Mouse (Mus musculus): ENCODE measurements around the gene Prkd2. TPM values are rescaled to one million over a fixed set of nuclear protein-coding genes. Genes with fewer than 3 reads are reported as not detected.

Gene Prkd2
- polyA plus RNA-seq, 1 experiment = 6.5 TPM

DNA sequence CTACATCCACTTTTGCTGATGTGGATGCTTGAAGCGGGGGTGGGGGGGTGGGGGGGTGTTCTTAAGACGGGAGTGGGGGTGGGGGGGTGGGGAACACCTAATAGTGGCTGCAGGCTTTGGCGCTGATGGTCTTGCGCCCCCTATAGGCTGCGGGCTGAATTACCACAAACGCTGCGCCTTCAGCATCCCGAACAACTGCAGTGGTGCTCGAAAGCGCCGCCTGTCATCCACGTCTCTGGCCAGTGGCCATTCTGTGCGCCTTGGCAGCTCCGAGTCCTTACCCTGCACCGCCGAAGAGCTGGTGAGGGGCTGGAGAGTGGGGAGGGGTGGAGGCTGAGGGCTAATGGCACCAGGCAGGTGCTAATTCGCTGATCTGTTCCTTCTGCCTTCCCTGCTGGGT is 5.9 kb downstream of the Prkd2 start:
- Histone ChIP-seq H3K4me3 (replicated peaks; ENCODE audit: insufficient read depth, low read depth, low read length) (peak overlapping the region; percentile 24), H3K27ac (ENCODE audit: insufficient read depth, low read length) (no peak overlapping the region), H3K27me3 (ENCODE audit: control insufficient read depth, insufficient read depth, low read length) (no peaks in the 10 kb centered on the region), H3K4me1 (ENCODE audit: control insufficient read depth, insufficient read depth, low read length) (no peaks in the 10 kb centered on the region; the same call in 1 of the 2 replicates)
- 15% methylated on average over 17 of the region's 17 CpGs for WGBS
- TF ChIP-seq CTCF (IDR thresholded peaks at IDR 0.05; ENCODE audit: borderline replicate concordance, insufficient read depth, low read depth, low read length) = peak; percentile 53
- no peak for TF ChIP-seq POLR2A (IDR thresholded peaks at IDR 0.05; ENCODE audit: borderline replicate concordance, insufficient read depth, low read length)
- peak; percentile 75 to 81 for DNase-seq

DNA sequence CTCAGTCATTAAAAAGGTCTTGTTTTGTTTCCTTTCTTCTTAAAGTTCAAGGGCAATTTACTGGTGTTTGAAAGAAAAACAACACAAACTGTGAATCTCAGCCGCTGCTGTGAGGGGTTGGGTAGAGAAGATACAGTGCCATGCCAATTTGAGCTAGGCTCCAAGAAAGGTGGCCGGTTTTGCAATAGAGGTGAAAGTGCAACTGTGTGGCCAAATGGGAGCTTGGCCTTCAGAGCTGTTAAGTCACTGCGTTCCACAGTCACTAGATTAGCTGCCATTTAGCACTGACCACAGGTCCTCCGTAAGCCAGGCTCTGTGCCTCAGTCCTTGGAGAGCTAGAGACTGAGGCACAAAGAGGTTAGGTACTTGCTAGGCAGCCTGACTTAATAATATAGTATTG is 8.9 kb downstream of the Prkd2 start:
- 93% methylated on average over 4 of the region's 4 CpGs for whole genome bisulfite sequencing
- H3K27ac ChIP-seq (ENCODE audit: insufficient read depth, low read length) = no peak overlapping the region
- H3K27me3 ChIP-seq (ENCODE audit: control insufficient read depth, insufficient read depth, low read length) = no peaks in the 10 kb centered on the region
- no peaks in the 10 kb centered on the region; the same call in 1 of the 2 replicates for H3K4me1 ChIP-seq (ENCODE audit: control insufficient read depth, insufficient read depth, low read length)
- no peak for DNase-seq
- TF ChIP-seq POLR2A (IDR thresholded peaks at IDR 0.05; ENCODE audit: borderline replicate concordance, insufficient read depth, low read length) (no peak), CTCF (IDR thresholded peaks at IDR 0.05; ENCODE audit: borderline replicate concordance, insufficient read depth, low read depth, low read length) (no peak)
- no peak overlapping the region for H3K4me3 ChIP-seq (replicated peaks; ENCODE audit: insufficient read depth, low read depth, low read length)

- 68% methylated on average over 14 of the region's 14 CpGs for WGBS
- TF ChIP-seq CTCF (IDR thresholded peaks at IDR 0.05; ENCODE audit: borderline replicate concordance, insufficient read depth, low read depth, low read length) (no peak), POLR2A (IDR thresholded peaks at IDR 0.05; ENCODE audit: borderline replicate concordance, insufficient read depth, low read length) (no peak)
- H3K27me3 ChIP-seq (ENCODE audit: control insufficient read depth, insufficient read depth, low read length) = no peaks in the 10 kb centered on the region
- H3K4me3 ChIP-seq (replicated peaks; ENCODE audit: insufficient read depth, low read depth, low read length) = no peak overlapping the region
- no peak for DNase-seq
- H3K4me1 ChIP-seq (ENCODE audit: control insufficient read depth, insufficient read depth, low read length) = no peaks in the 10 kb centered on the region; the same call in 1 of the 2 replicates
- no peak overlapping the region for H3K27ac ChIP-seq (ENCODE audit: insufficient read depth, low read length)
These were observed 10.7 kb downstream of the Prkd2 start for GRCm38 (mm10) chr7:16853302-16853831.

GRCm38 (mm10) chr7:16858336-16858735 is 15.6 kb downstream of the Prkd2 start:
- WGBS = 21% methylated on average over 17 of the region's 17 CpGs
- Histone ChIP-seq H3K27me3 (ENCODE audit: control insufficient read depth, insufficient read depth, low read length) (no peaks in the 10 kb centered on the region), H3K4me1 (ENCODE audit: control insufficient read depth, insufficient read depth, low read length) (no peaks in the 10 kb centered on the region), H3K4me3 (replicated peaks; ENCODE audit: insufficient read depth, low read depth, low read length) (peak overlapping the region; percentile 48), H3K27ac (ENCODE audit: insufficient read depth, low read length) (no peak overlapping the region)
- no peak for TF ChIP-seq POLR2A (IDR thresholded peaks at IDR 0.05; ENCODE audit: borderline replicate concordance, insufficient read depth, low read length)
- peak; percentile 72 for TF ChIP-seq CTCF (IDR thresholded peaks at IDR 0.05; ENCODE audit: borderline replicate concordance, insufficient read depth, low read depth, low read length)
- DNase-seq = peak; percentile 52 to 65

- TF ChIP-seq POLR2A (IDR thresholded peaks at IDR 0.05; ENCODE audit: borderline replicate concordance, insufficient read depth, low read length) (no peak), CTCF (IDR thresholded peaks at IDR 0.05; ENCODE audit: borderline replicate concordance, insufficient read depth, low read depth, low read length) (peak; percentile 38; the same call in 1 of the 2 replicates)
- WGBS = 23% methylated on average over 5 of the region's 5 CpGs
- Histone ChIP-seq H3K27ac (ENCODE audit: insufficient read depth, low read length) (no peak overlapping the region), H3K27me3 (ENCODE audit: control insufficient read depth, insufficient read depth, low read length) (no peaks in the 10 kb centered on the region), H3K4me3 (replicated peaks; ENCODE audit: insufficient read depth, low read depth, low read length) (no peak overlapping the region), H3K4me1 (ENCODE audit: control insufficient read depth, insufficient read depth, low read length) (no peaks in the 10 kb centered on the region)
- peak; percentile 53 to 70 for DNase-seq
These were observed 17.4 kb downstream of the Prkd2 start for GRCm38 (mm10) chr7:16859902-16860651.

- no peak for DNase-seq
These were observed 24.8 kb downstream of the Prkd2 start for GRCm38 (mm10) chr7:16867488-16867887.

DNA sequence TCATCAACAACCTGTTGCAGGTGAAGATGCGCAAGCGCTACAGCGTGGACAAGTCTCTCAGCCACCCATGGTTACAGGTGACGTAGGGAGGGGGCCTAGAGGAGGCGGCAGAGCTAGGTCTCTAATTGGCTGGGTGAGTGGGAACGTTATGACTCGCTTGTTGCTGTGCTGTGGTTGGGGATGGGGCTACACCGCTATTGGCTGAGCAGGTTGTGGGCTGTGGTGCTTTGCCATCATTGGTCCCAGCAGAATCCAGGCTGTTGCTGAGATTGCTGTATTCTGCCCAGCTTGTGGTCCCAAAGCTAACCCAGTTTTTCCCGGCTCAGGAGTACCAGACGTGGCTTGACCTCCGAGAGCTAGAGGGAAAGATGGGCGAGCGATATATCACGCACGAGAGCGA is 26.8 kb downstream of the Prkd2 start:
- Histone ChIP-seq H3K4me1 (ENCODE audit: control insufficient read depth, insufficient read depth, low read length) (no peaks in the 10 kb centered on the region; the same call in none of the 2 replicates), H3K4me3 (replicated peaks; ENCODE audit: insufficient read depth, low read depth, low read length) (peak overlapping the region; percentile 69), H3K27ac (ENCODE audit: insufficient read depth, low read length) (peak overlapping the region; percentile 63), H3K27me3 (ENCODE audit: control insufficient read depth, insufficient read depth, low read length) (no peaks in the 10 kb centered on the region)
- 7% methylated on average over 16 of the region's 16 CpGs for WGBS
- peak; percentile 87 to 97 for DNase-seq
- TF ChIP-seq CTCF (IDR thresholded peaks at IDR 0.05; ENCODE audit: borderline replicate concordance, insufficient read depth, low read depth, low read length) (no peak), POLR2A (IDR thresholded peaks at IDR 0.05; ENCODE audit: borderline replicate concordance, insufficient read depth, low read length) (peak; percentile 90; the same call in 1 of the 2 replicates)

More at GRCm38 (mm10) chr7:16867488-16867887, 24.8 kb downstream of the Prkd2 start:
- no peak overlapping the region for H3K27ac ChIP-seq (ENCODE audit: insufficient read depth, low read length)
- no peaks in the 10 kb centered on the region for H3K27me3 ChIP-seq (ENCODE audit: control insufficient read depth, insufficient read depth, low read length)
- no peak for TF ChIP-seq CTCF (IDR thresholded peaks at IDR 0.05; ENCODE audit: borderline replicate concordance, insufficient read depth, low read depth, low read length)
- TF ChIP-seq POLR2A (IDR thresholded peaks at IDR 0.05; ENCODE audit: borderline replicate concordance, insufficient read depth, low read length) = no peak
- no peak overlapping the region for H3K4me3 ChIP-seq (replicated peaks; ENCODE audit: insufficient read depth, low read depth, low read length)
- WGBS = 89% methylated on average over 3 of the region's 3 CpGs
- no peaks in the 10 kb centered on the region; the same call in none of the 2 replicates for H3K4me1 ChIP-seq (ENCODE audit: control insufficient read depth, insufficient read depth, low read length)

DNA sequence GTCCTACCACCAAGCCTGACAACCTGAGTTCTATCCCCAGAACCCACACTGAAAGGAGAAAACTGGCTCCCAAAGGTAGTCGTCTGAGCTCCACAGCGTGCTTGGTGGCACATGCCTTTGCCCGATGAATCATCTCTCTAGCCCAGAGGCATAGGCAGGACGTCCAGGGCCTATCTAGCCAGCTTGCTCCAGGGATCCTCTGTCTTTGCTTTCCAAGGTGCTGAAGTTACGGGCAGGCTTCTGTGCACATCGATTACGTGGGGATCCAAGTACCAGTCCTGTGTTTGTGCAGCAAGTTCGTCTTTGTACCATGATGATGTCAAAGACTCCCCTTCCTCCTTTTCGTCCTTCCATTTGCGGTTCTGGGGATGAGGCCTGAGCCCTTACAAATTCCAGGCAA is 28.9 kb downstream of the Prkd2 start:
- no peaks in the 10 kb centered on the region for H3K27me3 ChIP-seq (ENCODE audit: control insufficient read depth, insufficient read depth, low read length)
- H3K4me1 ChIP-seq (ENCODE audit: control insufficient read depth, insufficient read depth, low read length) = peaks cover 3% of the 10 kb centered on the region
- no peak overlapping the region for H3K27ac ChIP-seq (ENCODE audit: insufficient read depth, low read length)
- WGBS = 87% methylated on average over 10 of the region's 10 CpGs
- no peak overlapping the region for H3K4me3 ChIP-seq (replicated peaks; ENCODE audit: insufficient read depth, low read depth, low read length)
- no peak for TF ChIP-seq POLR2A (IDR thresholded peaks at IDR 0.05; ENCODE audit: borderline replicate concordance, insufficient read depth, low read length)
- TF ChIP-seq CTCF (IDR thresholded peaks at IDR 0.05; ENCODE audit: borderline replicate concordance, insufficient read depth, low read depth, low read length) = no peak
- no peak for DNase-seq

Data from cerebellum, adult 2 months (tissue).